Mouse (Mus musculus): ENCODE results near the gene Tbrg1. TPM values are rescaled to one million over a fixed set of nuclear protein-coding genes. Genes with fewer than 3 reads are reported as not detected.

Gene Tbrg1
- polyA plus RNA-seq, 1 experiment: 61.7 TPM

DNA sequence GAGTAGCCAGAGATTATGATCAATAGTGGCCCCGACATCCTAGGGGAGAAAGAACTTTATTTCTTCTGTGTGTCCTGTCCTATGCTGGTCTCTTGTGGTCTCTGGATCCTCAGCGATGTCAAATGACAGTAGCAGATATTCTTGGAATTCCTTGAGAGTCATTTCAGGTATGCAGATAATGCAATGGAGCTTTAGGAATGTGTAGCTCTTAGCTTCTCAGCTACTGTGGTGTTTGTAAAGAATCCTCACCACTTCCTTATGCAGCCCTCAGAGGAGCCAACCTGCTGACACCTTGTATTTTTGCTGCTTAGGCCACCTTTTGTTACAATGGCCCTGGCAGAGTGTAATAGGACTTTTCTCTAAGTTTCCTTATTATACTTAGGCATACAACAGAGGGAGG, 7.5 kb upstream of the Tbrg1 start:
- Histone ChIP-seq H3K4me3 (replicated peaks) (no peak overlapping the region), H3K27me3 (replicated peaks) (peaks cover 32% of the 10 kb centered on the region), H3K36me3 (replicated peaks; ENCODE audit: low read length) (no peaks in the 10 kb centered on the region), H3K9me3 (no peaks in the 10 kb centered on the region), H3K4me1 (peaks cover 3% of the 10 kb centered on the region)
- TF ChIP-seq GATA1 (IDR thresholded peaks at IDR 0.05; ENCODE audit: borderline replicate concordance, low read length): no peak
- TF ChIP-seq FLI1 (IDR thresholded peaks at IDR 0.05; ENCODE audit: low read length): no peak

DNA sequence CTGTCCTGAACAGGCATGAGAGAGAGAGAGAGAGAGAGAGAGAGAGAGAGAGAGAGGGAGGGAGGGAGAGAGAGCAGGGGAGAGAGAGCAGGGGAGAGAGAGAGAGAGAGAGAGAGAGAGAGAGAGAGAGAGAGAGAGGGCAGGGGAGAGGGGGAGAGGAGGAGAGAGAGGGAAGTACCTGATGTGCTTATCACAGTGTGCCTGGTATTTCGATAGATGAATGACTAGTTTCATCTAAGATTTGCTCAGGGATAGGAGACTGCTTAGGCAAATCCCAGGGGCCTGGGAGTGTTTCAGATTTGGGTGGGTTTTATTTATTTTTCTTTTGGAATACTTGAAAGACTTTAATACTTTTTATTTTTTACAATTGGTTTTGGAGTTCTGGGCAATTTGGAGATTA, 6.1 kb upstream of the Tbrg1 start:
- H3K9me3 ChIP-seq: no peaks in the 10 kb centered on the region
- TF ChIP-seq FLI1 (IDR thresholded peaks at IDR 0.05; ENCODE audit: low read length): no peak
- peaks cover 11% of the 10 kb centered on the region; the same call in 1 of the 2 replicates for H3K4me1 ChIP-seq
- no peaks in the 10 kb centered on the region for H3K36me3 ChIP-seq (replicated peaks; ENCODE audit: low read length)
- no peak overlapping the region for H3K4me3 ChIP-seq (replicated peaks)
- H3K27me3 ChIP-seq (replicated peaks): peaks cover 25% of the 10 kb centered on the region

GRCm38 (mm10) chr9:37659413-37659812, 2.3 kb upstream of the Tbrg1 start:
- Histone ChIP-seq H3K27me3 (replicated peaks) (peaks cover 12% of the 10 kb centered on the region), H3K4me3 (replicated peaks) (no peak overlapping the region), H3K36me3 (replicated peaks; ENCODE audit: low read length) (peaks cover 10% of the 10 kb centered on the region), H3K9me3 (no peaks in the 10 kb centered on the region), H3K4me1 (peaks cover 20% of the 10 kb centered on the region; the same call in 1 of the 2 replicates)
- TF ChIP-seq FLI1 (IDR thresholded peaks at IDR 0.05; ENCODE audit: low read length) (no peak), GATA1 (IDR thresholded peaks at IDR 0.05; ENCODE audit: borderline replicate concordance, low read length) (no peak)

GRCm38 (mm10) chr9:37656439-37656881, 652 bp downstream of the Tbrg1 start:
- no peak for TF ChIP-seq GATA1 (IDR thresholded peaks at IDR 0.05; ENCODE audit: borderline replicate concordance, low read length)
- TF ChIP-seq FLI1 (IDR thresholded peaks at IDR 0.05; ENCODE audit: low read length): no peak
- H3K4me3 ChIP-seq (replicated peaks): peak overlapping the region; percentile 96
- H3K4me1 ChIP-seq: peaks cover 20% of the 10 kb centered on the region; the same call in 1 of the 2 replicates
- H3K36me3 ChIP-seq (replicated peaks; ENCODE audit: low read length): peaks cover 40% of the 10 kb centered on the region
- H3K9me3 ChIP-seq: no peaks in the 10 kb centered on the region
- H3K27me3 ChIP-seq (replicated peaks): peaks cover 5% of the 10 kb centered on the region

GRCm38 (mm10) chr9:37655961-37656360, 1.2 kb downstream of the Tbrg1 start:
- Histone ChIP-seq H3K36me3 (replicated peaks; ENCODE audit: low read length) (peaks cover 45% of the 10 kb centered on the region), H3K27me3 (replicated peaks) (no peaks in the 10 kb centered on the region), H3K9me3 (no peaks in the 10 kb centered on the region), H3K4me1 (peaks cover 20% of the 10 kb centered on the region; the same call in 1 of the 2 replicates), H3K4me3 (replicated peaks) (peak overlapping the region; percentile 96)
- TF ChIP-seq GATA1 (IDR thresholded peaks at IDR 0.05; ENCODE audit: borderline replicate concordance, low read length): no peak
- no peak for TF ChIP-seq FLI1 (IDR thresholded peaks at IDR 0.05; ENCODE audit: low read length)

GRCm38 (mm10) chr9:37653836-37654235, 3.3 kb downstream of the Tbrg1 start:
- H3K4me3 ChIP-seq (replicated peaks): no peak overlapping the region
- H3K9me3 ChIP-seq: no peaks in the 10 kb centered on the region
- H3K36me3 ChIP-seq (replicated peaks; ENCODE audit: low read length): peaks cover 66% of the 10 kb centered on the region
- peaks cover 13% of the 10 kb centered on the region; the same call in 1 of the 2 replicates for H3K4me1 ChIP-seq
- no peaks in the 10 kb centered on the region for H3K27me3 ChIP-seq (replicated peaks)
- no peak for TF ChIP-seq GATA1 (IDR thresholded peaks at IDR 0.05; ENCODE audit: borderline replicate concordance, low read length)
- TF ChIP-seq FLI1 (IDR thresholded peaks at IDR 0.05; ENCODE audit: low read length): no peak

GRCm38 (mm10) chr9:37650639-37651038, 6.5 kb downstream of the Tbrg1 start:
- Histone ChIP-seq H3K4me3 (replicated peaks) (no peak overlapping the region), H3K27me3 (replicated peaks) (no peaks in the 10 kb centered on the region), H3K36me3 (replicated peaks; ENCODE audit: low read length) (peaks cover 98% of the 10 kb centered on the region), H3K9me3 (no peaks in the 10 kb centered on the region), H3K4me1 (peaks cover 5% of the 10 kb centered on the region; the same call in 1 of the 2 replicates)
- no peak for TF ChIP-seq GATA1 (IDR thresholded peaks at IDR 0.05; ENCODE audit: borderline replicate concordance, low read length)

GRCm38 (mm10) chr9:37646246-37646645, 10.9 kb downstream of the Tbrg1 start:
- Histone ChIP-seq H3K27me3 (replicated peaks) (no peaks in the 10 kb centered on the region), H3K9me3 (no peaks in the 10 kb centered on the region), H3K36me3 (replicated peaks; ENCODE audit: low read length) (peaks cover 100% of the 10 kb centered on the region), H3K4me1 (no peaks in the 10 kb centered on the region), H3K4me3 (replicated peaks) (no peak overlapping the region)
- TF ChIP-seq FLI1 (IDR thresholded peaks at IDR 0.05; ENCODE audit: low read length) (no peak), GATA1 (IDR thresholded peaks at IDR 0.05; ENCODE audit: borderline replicate concordance, low read length) (no peak)

DNA sequence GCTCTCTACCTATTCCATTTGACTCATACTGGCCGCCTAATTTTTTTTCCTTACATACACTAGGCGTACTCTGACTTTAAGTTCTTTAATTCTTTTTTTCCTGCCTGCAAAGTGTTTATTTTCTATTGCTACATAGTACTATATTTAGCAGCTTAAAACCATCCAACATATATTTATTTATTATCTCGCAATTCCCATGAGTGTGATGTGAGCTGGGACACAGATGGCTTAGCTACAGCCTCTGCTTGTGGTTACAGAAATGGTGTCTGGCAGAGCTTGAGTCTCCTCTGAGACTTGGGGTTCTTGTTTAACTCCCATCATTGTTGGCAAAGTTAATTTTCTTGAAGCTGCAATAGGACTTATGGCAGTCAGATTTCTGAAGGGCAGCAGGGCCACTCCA, 18.4 kb downstream of the Tbrg1 start:
- TF ChIP-seq GATA1 (IDR thresholded peaks at IDR 0.05; ENCODE audit: borderline replicate concordance, low read length): no peak
- TF ChIP-seq FLI1 (IDR thresholded peaks at IDR 0.05; ENCODE audit: low read length): no peak
- Histone ChIP-seq H3K27me3 (replicated peaks) (no peaks in the 10 kb centered on the region), H3K9me3 (no peaks in the 10 kb centered on the region), H3K36me3 (replicated peaks; ENCODE audit: low read length) (peaks cover 93% of the 10 kb centered on the region), H3K4me1 (peaks cover 41% of the 10 kb centered on the region), H3K4me3 (replicated peaks) (no peak overlapping the region)

GRCm38 (mm10) chr9:37636800-37637542, 20.1 kb downstream of the Tbrg1 start:
- H3K4me3 ChIP-seq (replicated peaks): no peak overlapping the region
- H3K36me3 ChIP-seq (replicated peaks; ENCODE audit: low read length): peaks cover 93% of the 10 kb centered on the region
- peaks cover 45% of the 10 kb centered on the region for H3K4me1 ChIP-seq
- TF ChIP-seq FLI1 (IDR thresholded peaks at IDR 0.05; ENCODE audit: low read length) (no peak), GATA1 (IDR thresholded peaks at IDR 0.05; ENCODE audit: borderline replicate concordance, low read length) (no peak)
- no peaks in the 10 kb centered on the region for H3K27me3 ChIP-seq (replicated peaks)
- H3K9me3 ChIP-seq: no peaks in the 10 kb centered on the region
